Mouse (Mus musculus) MEL (cell line): Measurements from ENCODE around the gene Abtb1.

Source experiments
- CTCF ChIP-seq, 3 experiments: IDR thresholded peaks in 2 of 3; conservative IDR thresholded peaks in 1 of 3; 2 replicates each; pipeline ENCODE4 v1.5.1; 2011 to 2012; ENCODE audit warnings: low read length in 3 of 3, low read depth in 2 of 3, mild to moderate bottlenecking in 2 of 3, improper control_type of control experiment in 1 of 3, inconsistent platforms in 1 of 3, mixed read lengths in 1 of 3, moderate library complexity in 1 of 3; ENCODE audit not compliant: control insufficient read depth in 1 of 3, insufficient read depth in 1 of 3, poor library complexity in 1 of 3, severe bottlenecking in 1 of 3
- JUND ChIP-seq: IDR thresholded peaks from 2 replicates; pipeline ENCODE4 v1.6.1; 2011; ENCODE audit warnings: low read depth, mild to moderate bottlenecking, improper control_type of control experiment, low read length

DNA sequence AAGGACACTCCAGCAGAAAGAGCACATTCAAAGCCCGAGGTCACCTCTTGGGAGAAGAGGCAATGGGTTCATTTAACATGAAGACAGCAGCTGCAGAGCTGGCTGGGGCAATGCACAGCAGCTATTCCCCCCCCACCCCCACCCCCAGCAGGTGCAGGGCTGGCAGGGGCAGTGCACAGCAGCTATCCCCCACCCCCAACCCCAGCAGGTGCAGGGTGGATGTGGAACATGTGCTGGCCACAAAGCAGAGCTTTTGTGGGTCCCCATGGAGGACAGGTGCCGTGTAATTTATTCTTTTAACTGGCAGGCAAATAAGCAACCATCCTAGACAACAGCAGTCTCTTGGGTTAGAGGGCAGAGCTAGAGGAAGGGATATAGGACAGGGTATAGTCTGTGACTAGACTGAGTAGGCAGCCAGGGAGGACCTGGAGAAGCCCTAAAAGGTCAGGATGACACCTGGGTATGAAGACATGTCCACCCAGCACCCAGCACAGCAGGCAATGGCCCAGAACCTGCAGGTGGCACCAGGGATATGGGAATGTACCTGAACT is 44.7 kb upstream of the Abtb1 start:
- TF ChIP-seq CTCF (IDR thresholded peaks at IDR 0.05 in 2 of 3, conservative IDR thresholded peaks at IDR 0.05 in 1 of 3; ENCODE audit: control insufficient read depth in 1 of 3, insufficient read depth in 1 of 3, low read depth in 2 of 3, low read length in 3 of 3, poor library complexity in 1 of 3, severe bottlenecking in 1 of 3) (no peak), JUND (no peak)
